Mouse (Mus musculus) ovary, postnatal 14 days (tissue): Measurements from ENCODE around the gene Gm10719.
"Not testable (repeated sequence)": the region's sequence is repeated elsewhere in the genome, so short reads cannot be mapped to it uniquely, and the experiment has no call there.

Source experiments
- DNase-seq: peaks from one replicate; pipeline ENCODE4 v3.0.0; 2022; ENCODE audit warnings: low spot score

Gene Gm10719

GRCm38 (mm10) chr9:3017108-3017507 is at the start of gene Gm10719:
TSS of gene Gm10719 (plus strand) at chr9:3017408.
- not testable (repeated sequence) for DNase-seq

GRCm38 (mm10) chr9:3000445-3000972 is 16.7 kb upstream of the Gm10719 start, which contains the start of gene Gm10722:
TSS of gene Gm10722 (plus strand) at chr9:3000922.
- DNase-seq: not testable (repeated sequence)

- peak; percentile 31 for DNase-seq
Observed at GRCm38 (mm10) chr9:3001006-3001405, 16.2 kb upstream of the Gm10719 start.

- peak; percentile 100 for DNase-seq
Observed at GRCm38 (mm10) chr9:3001948-3002659, 15.1 kb upstream of the Gm10719 start.

- not testable (repeated sequence) for DNase-seq
Observed at GRCm38 (mm10) chr9:3002794-3003396, 14.3 kb upstream of the Gm10719 start, which contains the start of gene Gm11168. TSS of gene Gm11168 (plus strand) at chr9:3003346.

- DNase-seq: not testable (repeated sequence)
Observed at GRCm38 (mm10) chr9:3006179-3006578, 11.0 kb upstream of the Gm10719 start.

GRCm38 (mm10) chr9:3006636-3007035 is 10.6 kb upstream of the Gm10719 start:
- peak; percentile 97 for DNase-seq

- DNase-seq: not testable (repeated sequence)
Observed at GRCm38 (mm10) chr9:3007272-3007671, 9.9 kb upstream of the Gm10719 start.

- not testable (repeated sequence) for DNase-seq
Observed at GRCm38 (mm10) chr9:3009331-3009730, 7.9 kb upstream of the Gm10719 start.

- not testable (repeated sequence) for DNase-seq
Observed at GRCm38 (mm10) chr9:3012054-3012621, 5.1 kb upstream of the Gm10719 start.

- DNase-seq: not testable (repeated sequence)
Observed at GRCm38 (mm10) chr9:3012733-3013279, 4.4 kb upstream of the Gm10719 start, which contains the start of gene Gm10721. TSS of gene Gm10721 (plus strand) at chr9:3013140.

- not testable (repeated sequence) for DNase-seq
Observed at GRCm38 (mm10) chr9:3015354-3015753, 1.9 kb upstream of the Gm10719 start, which contains the start of gene Gm10720. TSS of gene Gm10720 (plus strand) at chr9:3015654.

GRCm38 (mm10) chr9:3015896-3016295 is 1.3 kb upstream of the Gm10719 start:
- DNase-seq: not testable (repeated sequence)

- DNase-seq: not testable (repeated sequence)
Observed at GRCm38 (mm10) chr9:3018944-3019343, 1.7 kb downstream of the Gm10719 start.

- peak; percentile 61 for DNase-seq
Observed at GRCm38 (mm10) chr9:3019835-3020727, 2.9 kb downstream of the Gm10719 start.

- DNase-seq: peak; percentile 83
Observed at GRCm38 (mm10) chr9:3022316-3023008, 5.3 kb downstream of the Gm10719 start.

- DNase-seq: peak; percentile 15
Observed at GRCm38 (mm10) chr9:3023312-3023984, 6.2 kb downstream of the Gm10719 start, which contains the start of gene Gm10718. TSS of gene Gm10718 (plus strand) at chr9:3023547.

GRCm38 (mm10) chr9:3023985-3024648 is 6.9 kb downstream of the Gm10719 start:
- DNase-seq: peak; percentile 83

- peak; percentile 42 for DNase-seq
Observed at GRCm38 (mm10) chr9:3024912-3025467, 7.8 kb downstream of the Gm10719 start, which contains the start of gene Gm10717. TSS of gene Gm10717 (plus strand) at chr9:3025417.
